Comparison of ENCODE assay signal across 16 mouse cellular contexts in the genomic region with DNA sequence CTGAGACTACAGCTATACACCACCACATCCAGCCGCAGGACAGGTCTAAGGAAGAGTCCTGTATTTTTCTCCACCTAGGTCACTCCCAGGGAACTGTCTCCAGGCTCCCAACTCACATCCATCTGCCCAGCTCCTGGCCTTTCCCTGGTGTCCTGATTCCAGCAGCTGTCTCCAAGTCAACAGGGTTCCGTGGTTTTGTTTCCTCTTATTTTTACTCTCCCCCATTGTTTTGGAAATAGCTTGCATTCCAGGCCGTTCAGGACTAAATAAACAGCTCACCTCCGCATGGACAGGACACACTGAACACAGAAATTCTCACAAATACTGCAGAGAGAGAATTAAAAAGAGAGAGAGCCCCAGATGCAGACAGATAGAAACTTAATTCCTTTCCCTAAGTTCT. TPM values are rescaled to one million over a fixed set of nuclear protein-coding genes. Genes with fewer than 3 reads are reported as not detected.
"Had no signal": no experiment of that assay in that cellular context is flagged by ENCODE, and none has a peak within 500 bp of the region (broad histone marks: within the 10 kb centered on the region; RNA-seq: fewer than 3 reads in every experiment).

No protein-coding gene starts in this region.

- H3K4me1 ChIP-seq: liver, embryonic 12.5 days; midbrain, embryonic 12.5 days had no signal

- H3K27ac ChIP-seq: limb, embryonic 15.5 days; liver, embryonic 12.5 days; macrophage; midbrain, embryonic 12.5 days had no signal

- DNase-seq: kidney, adult 2 months; kidney, postnatal 10 days; layer of hippocampus, postnatal 36 days; lung, embryonic 14.5 days; lung, postnatal 10 days; right cerebral cortex, postnatal 14 days; thymus, adult 18-20 months; thymus, postnatal 14 days had no signal

- H3K4me2 ChIP-seq: limb, embryonic 15.5 days; liver, embryonic 12.5 days; lung, embryonic 14.5 days; midbrain, embryonic 12.5 days had no signal

- H3K27me3 ChIP-seq: limb, embryonic 15.5 days; liver, embryonic 12.5 days; midbrain, embryonic 12.5 days had no signal

- H3K36me3 ChIP-seq: limb, embryonic 15.5 days; liver, embryonic 12.5 days; midbrain, embryonic 12.5 days had no signal

- H3K4me3 ChIP-seq: limb, embryonic 15.5 days; liver, embryonic 12.5 days; megakaryocyte, embryonic 14.5 days; midbrain, embryonic 12.5 days had no signal

- H3K9ac ChIP-seq: limb, embryonic 15.5 days; liver, embryonic 12.5 days; lung, embryonic 14.5 days; midbrain, embryonic 12.5 days had no signal

- ATAC-seq: liver, embryonic 12.5 days had no signal

- H3K9me3 ChIP-seq: limb, embryonic 15.5 days; liver, embryonic 12.5 days; megakaryocyte, embryonic 14.5 days; midbrain, embryonic 12.5 days had no signal

RNA-seq across cellular contexts. Expression of a gene that starts 27.9 kb away (rescaled TPM):
- total RNA-seq: left cerebral cortex, postnatal 36 days; midbrain, postnatal 0 days had no signal
- polyA plus RNA-seq: lung, embryonic 14.5 days; midbrain, embryonic 12.5 days; midbrain, postnatal 0 days; neural tube, embryonic 14.5 days had no signal

RNA-seq across cellular contexts. Expression of a gene that starts 42.4 kb away (rescaled TPM):
- polyA plus RNA-seq: macrophage had no signal
